Mouse (Mus musculus): ENCODE data around the gene Zfyve26.
"Not testable (repeated sequence)": the region's sequence is repeated elsewhere in the genome, so short reads cannot be mapped to it uniquely, and the experiment has no call there.

Gene Zfyve26

GRCm38 (mm10) chr12:79254975-79255374, 41.1 kb downstream of the Zfyve26 start:
- no peak for DNase-seq

- DNase-seq: no peak
These were observed 42.6 kb downstream of the Zfyve26 start for GRCm38 (mm10) chr12:79253294-79254053.

- DNase-seq: no peak
These were observed 48.0 kb downstream of the Zfyve26 start for GRCm38 (mm10) chr12:79248110-79248509.

- DNase-seq: no peak
These were observed 53.2 kb downstream of the Zfyve26 start for GRCm38 (mm10) chr12:79242921-79243320.

- no peak for DNase-seq
These were observed 54.1 kb downstream of the Zfyve26 start for GRCm38 (mm10) chr12:79241985-79242384.

- DNase-seq: peak; percentile 39
These were observed 60.5 kb downstream of the Zfyve26 start for GRCm38 (mm10) chr12:79235485-79236080.

- no peak for DNase-seq
These were observed 78.6 kb downstream of the Zfyve26 start for GRCm38 (mm10) chr12:79217511-79217910.

GRCm38 (mm10) chr12:79211447-79211846, 84.7 kb downstream of the Zfyve26 start:
- no peak for DNase-seq

- DNase-seq: peak; percentile 60
These were observed 87.2 kb downstream of the Zfyve26 start, which contains the start of gene Rdh12 for GRCm38 (mm10) chr12:79208703-79209464. Gene Rdh12 (plus strand): TSS chr12:79208914.

- DNase-seq: no peak
These were observed 94.2 kb downstream of the Zfyve26 start for GRCm38 (mm10) chr12:79201882-79202281.

GRCm38 (mm10) chr12:79197105-79197504, 99.0 kb downstream of the Zfyve26 start:
- no peak for DNase-seq

- peak; percentile 84 for DNase-seq
These were observed 102.7 kb downstream of the Zfyve26 start for GRCm38 (mm10) chr12:79193441-79193840.

- no peak for DNase-seq
These were observed 103.9 kb downstream of the Zfyve26 start, which contains the start of gene Rdh11 for GRCm38 (mm10) chr12:79192193-79192592. Gene Rdh11 (minus strand): TSS chr12:79192293.

- peak; percentile 90 for DNase-seq
These were observed 104.4 kb downstream of the Zfyve26 start for GRCm38 (mm10) chr12:79191701-79192100.

- peak; percentile 90 for DNase-seq
These were observed 105.0 kb downstream of the Zfyve26 start for GRCm38 (mm10) chr12:79190931-79191673.

- DNase-seq: not testable (repeated sequence)
These were observed 110.9 kb downstream of the Zfyve26 start for GRCm38 (mm10) chr12:79185160-79185559.

Data from lung, postnatal 36 days (tissue).